Mouse (Mus musculus): ENCODE results near the gene Pus3. TPM values are rescaled to one million over a fixed set of nuclear protein-coding genes. Genes with fewer than 3 reads are reported as not detected.
"Not testable (repeated sequence)": the region's sequence is repeated elsewhere in the genome, so short reads cannot be mapped to it uniquely, and the experiment has no call there.

The Pus3 gene
- total RNA-seq, 1 experiment from 2014 or later, result 25.6 TPM

DNA sequence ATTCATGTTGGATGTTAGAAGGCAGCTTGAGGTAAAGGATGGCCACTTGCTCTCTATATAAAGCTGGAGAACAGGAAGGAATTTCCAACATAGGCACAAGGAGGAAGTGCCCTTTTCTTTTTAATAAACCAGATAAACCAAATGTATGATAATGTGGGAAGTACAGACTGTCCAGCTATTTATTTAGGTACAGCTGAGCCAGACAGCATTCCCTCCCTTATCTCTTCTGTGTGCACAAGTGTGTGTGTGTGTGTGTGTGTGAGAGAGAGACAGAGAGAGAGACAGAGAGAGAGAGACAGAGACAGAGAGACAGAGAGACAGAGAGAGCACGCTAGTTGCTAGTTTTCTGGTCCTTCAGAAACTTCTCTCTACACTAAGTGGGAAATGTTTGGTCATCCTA, 53.4 kb downstream of the Pus3 start, which contains the start of gene Pate4:
Gene Pate4, minus strand, starts transcription at position 101 of the 400 bp plus-strand sequence.
- no peak for ATAC-seq (ENCODE audit: extremely low read depth, insufficient number of reproducible peaks, low FRiP score, poor library complexity, severe bottlenecking)

DNA sequence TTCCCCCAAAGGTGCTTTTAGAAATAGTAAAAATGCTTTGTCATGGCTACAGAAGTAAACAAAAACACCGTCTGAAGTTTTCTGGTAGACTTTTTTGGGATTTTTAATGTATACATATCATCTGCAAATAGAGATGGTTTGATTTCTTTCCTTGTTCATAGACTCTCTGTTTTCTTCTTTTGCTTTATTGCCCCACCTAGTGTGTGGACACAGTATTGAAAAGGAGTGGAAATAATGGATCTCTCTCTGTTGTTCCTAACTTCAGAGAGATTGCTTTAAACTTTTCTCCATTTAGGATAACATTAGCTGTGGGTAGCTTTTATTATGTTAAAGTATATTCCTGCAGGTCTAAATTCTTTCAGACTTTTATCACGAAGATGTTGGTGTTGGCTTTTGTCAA, 55.6 kb downstream of the Pus3 start:
- ATAC-seq (ENCODE audit: extremely low read depth, insufficient number of reproducible peaks, low FRiP score, poor library complexity, severe bottlenecking), result no peak

DNA sequence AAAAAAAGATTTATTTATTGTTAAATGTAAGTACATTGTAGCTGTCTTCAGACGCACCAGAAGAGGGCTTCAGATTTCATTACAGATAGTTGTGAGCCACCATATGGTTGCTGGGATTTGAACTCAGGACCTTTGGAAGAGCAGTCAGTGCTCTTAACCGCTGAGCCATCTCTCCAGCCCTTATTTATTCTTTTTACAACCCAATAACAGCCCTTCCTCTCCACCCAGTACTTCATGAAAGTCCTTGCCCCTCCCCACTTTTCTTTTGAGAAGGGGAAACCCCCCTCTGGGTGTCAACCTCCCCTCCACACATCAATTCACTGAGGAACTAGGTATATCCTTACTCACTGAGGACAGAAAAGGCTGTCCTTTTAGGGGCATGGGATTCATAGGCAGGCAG, 58.4 kb downstream of the Pus3 start:
- not testable (repeated sequence) for ATAC-seq (ENCODE audit: extremely low read depth, insufficient number of reproducible peaks, low FRiP score, poor library complexity, severe bottlenecking)

Other genes with a start within 250 kb of the Pus3 start
- 2.6 and 2.7 TPM in 2 replicates for gene Cdon, start 137.5 kb upstream of the Pus3 start, total RNA-seq (2017)
- not detected in 2 replicates for gene Gm1113, start 40.3 kb upstream of the Pus3 start, total RNA-seq (2017)
- gene Ddx25, start 67 bp upstream of the Pus3 start, total RNA-seq (2017), result 1.3 and 1.5 TPM in 2 replicates
- not detected in 2 replicates for gene Pate2, start 11.7 kb downstream of the Pus3 start, total RNA-seq (2017)
- 11.9 and 14.5 TPM in 2 replicates for gene Hyls1, start 11.8 kb downstream of the Pus3 start, total RNA-seq (2017)
- gene Pate4, start 53.3 kb downstream of the Pus3 start, total RNA-seq (2017), result not detected in 2 replicates
- not detected in 2 replicates for gene Pate3, start 89.6 kb downstream of the Pus3 start, total RNA-seq (2017)
- gene Pate1, start 128.8 kb downstream of the Pus3 start, total RNA-seq (2017), result not detected in 2 replicates
- not detected in 2 replicates for gene Gm17677, start 182.5 kb downstream of the Pus3 start, total RNA-seq (2017)
- gene Gm17727, start 219.5 kb downstream of the Pus3 start, total RNA-seq (2017), result not detected in 2 replicates
- not detected in 2 replicates for gene Gm27235, start 231.5 kb downstream of the Pus3 start, total RNA-seq (2017)
- not detected in 2 replicates for gene D730048I06Rik, start 231.5 kb downstream of the Pus3 start, total RNA-seq (2017)